Mouse (Mus musculus): ENCODE measurements around the gene 1600014C23Rik.
A peak's percentile ranks its signal among the peaks of the same experiment; 100 is the strongest.

The 1600014C23Rik gene

DNA sequence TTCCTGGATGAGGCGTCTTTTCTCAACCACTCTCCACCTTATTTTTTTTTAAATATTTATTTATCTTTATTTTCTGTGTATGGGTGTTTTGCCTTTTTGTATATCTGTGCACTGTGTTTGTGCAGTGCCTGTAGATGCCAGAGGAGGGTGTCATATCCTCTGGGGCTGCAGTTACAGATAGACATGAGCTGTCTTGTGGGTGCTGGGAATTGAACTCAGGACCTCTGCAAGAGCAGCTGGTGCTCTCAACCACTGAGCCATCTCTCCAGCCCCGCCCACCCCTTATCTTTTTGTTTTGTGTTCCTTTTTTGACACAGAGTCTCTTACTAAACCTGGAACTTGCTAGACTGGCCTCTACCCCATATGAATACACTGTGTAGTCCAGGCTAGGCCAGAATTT lies 6.2 kb downstream of the 1600014C23Rik start:
- DNase-seq (ENCODE audit: low spot score in 2 of 2), result no peak

DNA sequence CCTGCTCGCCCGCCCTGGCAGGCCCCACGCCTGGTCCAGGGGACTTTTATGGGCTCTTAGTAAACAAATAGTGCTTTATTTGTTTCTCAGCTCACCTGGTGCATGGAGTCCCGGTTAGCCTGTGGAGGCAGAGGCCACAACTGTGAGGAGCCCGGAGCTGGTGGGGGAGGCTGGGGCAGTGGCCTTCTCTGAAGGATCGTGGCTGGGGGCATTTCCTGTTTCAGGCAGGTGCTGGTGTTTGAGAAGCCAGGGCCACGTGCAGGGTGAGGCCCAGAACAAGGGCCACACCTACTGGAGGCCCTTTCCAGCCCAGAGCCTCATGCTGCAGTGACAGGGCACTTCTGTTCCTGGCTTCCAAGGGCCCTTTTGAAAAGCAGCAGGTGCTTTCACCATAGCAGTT lies 7.4 kb downstream of the 1600014C23Rik start:
- DNase-seq (ENCODE audit: low spot score in 2 of 2), result no peak

DNA sequence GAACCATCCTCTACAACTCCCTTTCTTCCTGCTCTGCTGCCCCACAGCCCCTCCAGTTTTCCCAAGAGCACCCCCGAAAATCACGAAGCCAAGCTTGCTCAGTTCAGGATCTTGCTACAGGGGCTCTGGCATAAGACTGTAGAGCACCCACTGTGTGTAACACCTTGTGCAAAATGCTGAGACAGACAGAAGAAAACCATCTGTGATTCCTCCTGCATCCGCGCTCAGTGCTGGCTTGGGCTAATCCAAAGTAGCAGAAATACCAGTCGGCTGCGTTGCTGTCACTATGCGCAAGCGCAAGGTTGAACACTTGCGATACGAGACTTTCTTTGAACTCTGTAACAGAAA lies 9.1 kb downstream of the 1600014C23Rik start:
- DNase-seq (ENCODE audit: low spot score in 2 of 2), result no peak

- DNase-seq (ENCODE audit: low spot score in 2 of 2), result peak; percentile 41 to 68
Measured at GRCm38 (mm10) chr17:45723732-45724573, 9.7 kb downstream of the 1600014C23Rik start.

DNA sequence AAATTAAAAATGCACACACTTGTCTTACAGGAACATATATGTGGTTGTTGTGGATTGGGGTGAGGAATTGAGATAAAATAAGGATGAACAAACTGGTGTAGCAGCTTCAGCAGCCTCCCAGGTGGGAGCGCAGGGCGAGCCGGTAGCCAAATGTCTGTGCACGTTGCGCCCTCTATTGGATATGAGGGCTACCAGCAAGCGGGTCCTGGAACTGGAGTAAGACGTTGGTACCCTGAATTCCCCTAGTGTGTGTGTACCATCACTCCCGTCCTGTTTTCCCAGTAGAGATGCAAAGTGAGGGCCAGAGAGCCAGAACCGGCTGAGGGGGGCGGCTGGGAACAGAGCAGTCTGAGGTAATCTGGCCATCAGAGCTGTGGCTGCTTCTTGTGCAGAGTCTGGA lies 15.3 kb downstream of the 1600014C23Rik start:
- DNase-seq (ENCODE audit: low spot score in 2 of 2), result peak in 1 of 2 experiments; percentile 54

GRCm38 (mm10) chr17:45711525-45711924 lies 22.1 kb downstream of the 1600014C23Rik start:
- DNase-seq (ENCODE audit: low spot score in 2 of 2), result no peak

DNA sequence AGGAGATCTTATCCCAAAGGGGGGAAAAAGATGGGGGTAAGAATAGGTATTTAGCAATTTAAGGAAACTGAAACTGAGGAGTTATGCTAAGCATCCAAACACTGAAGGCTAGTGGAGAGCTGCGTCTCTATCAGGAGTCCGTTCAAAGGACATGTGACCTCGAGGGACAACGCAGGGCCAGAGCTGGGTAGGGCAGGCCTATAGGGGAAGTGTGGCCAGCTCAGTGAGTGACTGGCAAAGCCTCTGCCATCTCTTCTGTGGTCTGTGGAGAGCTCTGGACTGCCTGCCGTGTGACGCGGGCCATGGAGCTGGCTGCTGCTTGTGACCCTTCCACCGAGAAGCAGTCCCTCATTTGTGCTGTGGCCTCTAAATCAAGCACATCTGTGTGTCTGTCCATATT lies 23.2 kb downstream of the 1600014C23Rik start:
- no peak for DNase-seq (ENCODE audit: low spot score in 2 of 2)

GRCm38 (mm10) chr17:45709829-45710228 lies 23.8 kb downstream of the 1600014C23Rik start:
- no peak for DNase-seq (ENCODE audit: low spot score in 2 of 2)

DNA sequence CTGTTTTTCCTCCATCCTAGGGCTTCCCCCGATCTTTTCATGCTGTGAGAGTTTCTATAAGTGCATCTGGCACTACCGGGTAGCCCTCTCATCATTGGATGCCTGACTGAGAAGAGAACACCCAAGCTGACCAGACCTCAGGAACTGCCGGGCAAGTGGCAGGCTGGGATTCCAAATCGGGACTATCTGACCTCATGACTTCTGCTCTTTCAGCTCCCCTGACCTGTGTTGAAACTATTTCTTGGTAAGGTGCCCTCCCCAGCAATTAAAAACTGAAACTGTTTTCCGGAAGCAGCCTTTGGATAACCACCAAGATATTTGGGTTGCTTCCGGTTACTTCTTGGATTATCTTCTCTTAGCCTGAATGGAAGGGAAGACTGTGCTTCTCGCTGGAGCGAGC lies 25.5 kb downstream of the 1600014C23Rik start:
- no peak for DNase-seq (ENCODE audit: low spot score in 2 of 2)

GRCm38 (mm10) chr17:45707376-45707775 lies 26.3 kb downstream of the 1600014C23Rik start:
- DNase-seq (ENCODE audit: low spot score in 2 of 2), result no peak

DNA sequence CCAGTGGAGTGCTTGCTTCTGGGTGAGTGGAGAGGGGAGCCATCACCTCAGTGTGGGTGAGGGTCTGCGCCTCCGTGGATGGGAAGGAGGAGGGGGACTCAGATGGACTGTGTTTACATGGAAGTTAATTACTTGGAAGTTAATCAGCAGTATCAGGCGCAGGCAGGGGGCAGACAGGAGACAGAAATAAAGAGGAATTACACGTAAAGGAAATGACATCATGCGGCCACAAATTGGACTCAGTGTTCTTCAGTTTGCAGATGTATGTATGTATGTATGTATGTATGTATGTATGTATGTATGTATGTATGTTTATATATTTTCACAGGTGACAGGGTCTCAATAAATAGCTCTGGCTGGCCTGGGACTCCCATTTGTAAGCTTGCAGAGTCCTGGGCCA lies 26.8 kb downstream of the 1600014C23Rik start:
- no peak for DNase-seq (ENCODE audit: low spot score in 2 of 2)

- no peak for DNase-seq (ENCODE audit: low spot score in 2 of 2)
Measured at GRCm38 (mm10) chr17:45703187-45703586, 30.5 kb downstream of the 1600014C23Rik start.

DNA sequence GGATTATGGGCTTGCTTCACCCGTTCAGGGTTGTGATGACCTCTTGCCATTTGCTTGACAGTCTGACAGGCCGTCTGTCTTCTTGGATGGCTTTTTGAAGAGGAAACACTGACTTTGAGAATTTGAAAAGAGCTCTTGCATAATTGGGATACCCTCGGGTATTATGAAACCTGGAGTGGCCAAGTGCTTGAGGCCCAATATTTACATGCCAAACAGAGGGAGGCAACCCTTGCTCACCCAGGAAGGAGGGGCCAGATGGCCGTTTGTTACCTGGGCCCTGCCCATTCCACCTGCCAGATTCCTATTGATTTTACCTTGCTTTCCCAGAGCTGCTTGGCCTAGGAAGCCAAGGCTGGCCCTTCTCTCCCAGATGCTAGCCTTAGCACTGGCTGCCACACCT lies 31.4 kb downstream of the 1600014C23Rik start:
- no peak for DNase-seq (ENCODE audit: low spot score in 2 of 2)

- DNase-seq (ENCODE audit: low spot score in 2 of 2), result no peak
Measured at GRCm38 (mm10) chr17:45701236-45701591, 32.4 kb downstream of the 1600014C23Rik start.

GRCm38 (mm10) chr17:45700496-45701235 lies 33.0 kb downstream of the 1600014C23Rik start:
- DNase-seq (ENCODE audit: low spot score in 2 of 2), result peak; percentile 63 to 71

DNA sequence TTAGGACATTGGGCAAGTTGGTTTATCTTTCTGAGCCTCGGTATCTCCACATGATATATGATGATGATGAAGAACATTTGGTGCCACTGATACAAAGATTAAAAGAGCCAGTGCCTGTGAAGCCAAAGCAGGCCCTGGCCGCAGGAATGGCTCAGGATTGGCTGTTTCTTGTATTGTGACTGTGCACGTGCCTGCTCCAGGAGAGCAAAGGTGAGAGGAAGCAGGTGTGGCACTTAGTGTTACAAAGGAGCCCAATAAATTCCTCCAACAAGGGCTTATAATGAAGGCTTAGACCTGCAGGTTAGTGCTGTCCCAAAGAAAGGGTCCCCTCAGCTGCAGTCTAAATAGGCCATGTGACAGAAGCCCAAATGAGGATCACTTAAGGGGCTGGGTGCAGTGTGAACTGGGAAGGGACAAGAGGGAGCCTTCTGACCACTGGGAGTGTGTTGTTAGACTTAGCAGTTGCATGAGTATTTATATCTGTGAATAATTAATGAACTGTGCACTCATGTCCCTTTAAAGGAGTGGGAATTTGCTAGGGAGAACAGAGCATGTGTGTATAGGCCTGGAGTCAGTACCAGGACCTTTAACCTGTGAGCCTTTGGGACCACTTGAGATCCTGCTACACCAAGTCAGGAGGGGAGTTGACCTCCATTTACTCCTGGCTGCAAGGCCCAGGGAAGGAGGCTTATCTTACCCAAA lies 34.5 kb downstream of the 1600014C23Rik start:
- DNase-seq (ENCODE audit: low spot score in 2 of 2), result no peak

- DNase-seq (ENCODE audit: low spot score in 2 of 2), result no peak
Measured at GRCm38 (mm10) chr17:45698368-45698767, 35.3 kb downstream of the 1600014C23Rik start.

- no peak for DNase-seq (ENCODE audit: low spot score in 2 of 2)
Measured at GRCm38 (mm10) chr17:45696981-45697380, 36.7 kb downstream of the 1600014C23Rik start.

DNA sequence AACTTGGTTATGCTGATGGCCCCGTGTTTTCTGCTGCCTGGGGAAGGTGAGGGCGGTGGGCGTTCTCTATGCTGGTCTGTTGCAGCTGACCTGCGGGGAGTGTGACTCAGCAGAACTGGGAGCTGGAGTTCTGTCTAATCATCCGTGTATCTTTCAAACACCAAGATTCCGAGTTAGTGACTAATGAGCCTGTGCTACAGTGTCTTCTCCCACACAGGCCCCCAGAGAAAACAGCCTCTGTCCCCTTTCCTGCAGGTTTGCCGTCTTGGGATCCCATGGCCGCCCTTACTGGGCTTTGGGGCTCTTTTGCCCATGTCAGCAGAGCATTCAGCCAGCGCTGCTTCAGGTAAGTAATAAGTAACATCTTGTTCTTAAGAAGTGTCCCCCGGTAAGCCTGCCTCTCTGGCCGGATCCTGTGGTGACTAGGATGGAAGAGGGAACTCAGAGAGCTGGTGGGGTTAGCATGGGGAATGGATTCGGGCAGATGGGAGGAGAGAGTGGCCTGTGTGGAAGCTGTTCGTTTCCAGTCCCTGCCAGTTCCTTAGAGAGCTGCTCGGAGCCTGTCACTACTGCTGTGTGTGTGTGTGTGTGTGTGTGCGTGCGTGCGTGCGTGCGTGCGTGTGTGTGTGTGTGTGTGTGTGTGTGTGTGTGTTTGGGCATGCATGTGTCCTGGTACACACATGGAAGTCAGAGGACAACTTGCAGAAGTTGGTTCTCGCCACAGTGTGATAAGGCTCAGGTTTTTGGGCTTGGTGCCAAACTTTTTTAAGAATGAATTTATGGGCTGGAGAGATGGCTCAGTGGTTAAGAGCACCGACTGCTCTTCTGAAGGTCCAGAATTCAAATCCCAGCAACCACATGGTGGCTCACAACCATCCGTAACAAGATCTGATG lies 38.2 kb downstream of the 1600014C23Rik start:
- no peak for DNase-seq (ENCODE audit: low spot score in 2 of 2)

DNA sequence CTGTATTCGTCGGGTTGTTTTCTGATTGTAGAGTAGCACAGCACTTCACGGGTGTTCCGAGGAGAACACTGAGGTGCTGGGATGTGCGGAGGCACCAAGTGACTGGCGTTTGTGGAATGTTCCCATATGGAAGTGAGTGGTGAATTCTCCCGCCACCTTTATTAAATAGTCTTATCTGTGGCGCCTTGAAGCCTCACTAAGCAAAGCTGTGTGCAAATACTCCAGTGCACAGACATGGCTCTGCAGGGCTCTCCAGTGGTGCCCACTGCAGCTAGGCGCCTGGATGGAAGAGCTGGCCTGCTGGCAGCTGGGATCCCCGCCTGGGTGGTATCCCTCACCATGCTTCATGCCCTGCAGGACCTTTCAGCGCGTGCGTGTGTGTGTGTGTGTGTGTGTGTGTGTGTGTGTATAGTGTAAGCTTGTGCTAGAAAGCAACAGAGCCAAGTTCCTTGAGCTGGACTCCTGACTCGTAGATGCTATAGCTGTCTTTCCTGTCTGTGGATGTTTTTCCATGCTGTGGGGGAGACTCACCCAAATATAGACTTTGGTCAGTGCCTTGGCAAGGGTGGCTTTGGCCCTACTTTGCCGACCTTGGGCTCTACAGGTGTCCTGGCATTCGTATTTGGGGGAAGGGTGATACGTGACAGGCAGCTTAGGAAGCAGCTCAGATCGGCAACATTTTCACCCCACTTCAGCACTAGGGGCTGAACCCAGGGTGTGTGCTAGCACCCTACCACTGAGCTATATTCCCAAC lies 39.7 kb downstream of the 1600014C23Rik start:
- peak; percentile 52 to 61 for DNase-seq (ENCODE audit: low spot score in 2 of 2)

GRCm38 (mm10) chr17:45692159-45692558 lies 41.5 kb downstream of the 1600014C23Rik start:
- DNase-seq (ENCODE audit: low spot score in 2 of 2), result no peak
